Mouse (Mus musculus) bone marrow, adult 2 months (tissue): ENCODE data around the gene Adgrv1.

Experiments
- CTCF ChIP-seq: fragments of 200-500 bp; IDR thresholded peaks from 2 replicates; pipeline ENCODE4 v1.5.1; 2011; ENCODE audit warnings: low read length, control low read depth; ENCODE audit not compliant: control insufficient read depth, insufficient read depth
- POLR2A ChIP-seq: fragments of 200-500 bp; IDR thresholded peaks from 2 replicates; pipeline ENCODE4 v1.6.1; 2011; ENCODE audit warnings: low read depth, mild to moderate bottlenecking, control low read depth, low read length, borderline replicate concordance; ENCODE audit not compliant: control insufficient read depth

DNA sequence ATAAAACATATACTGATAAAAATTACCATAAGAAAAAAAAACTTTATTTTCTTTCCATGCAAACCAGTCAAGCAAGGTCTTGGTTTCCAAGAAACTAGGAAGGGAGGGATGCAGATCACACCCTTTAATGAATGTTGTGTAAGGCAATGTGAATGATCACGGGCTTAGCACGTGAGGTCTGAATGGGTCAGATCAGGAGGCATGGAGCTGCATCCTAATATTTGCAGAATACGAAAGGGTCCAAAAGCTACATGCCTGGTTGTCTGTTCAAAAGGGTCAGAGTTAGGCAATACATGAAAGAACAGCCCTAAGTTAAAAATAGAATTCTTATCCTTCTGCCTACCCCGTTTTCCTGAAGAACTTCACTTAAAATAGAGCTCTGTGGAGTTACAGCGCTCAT, 303.2 kb downstream of the Adgrv1 start:
- TF ChIP-seq CTCF (no peak), POLR2A (no peak)
